Mouse (Mus musculus): ENCODE measurements around the gene Lrrn4. TPM values are rescaled to one million over a fixed set of nuclear protein-coding genes. Genes with fewer than 3 reads are reported as not detected.

The Lrrn4 gene
- polyA plus RNA-seq, 1 experiment from 2014 or later: 6.3 TPM

GRCm38 (mm10) chr2:132903498-132903897 is 22.8 kb upstream of the Lrrn4 start:
- H3K9me3 ChIP-seq (ENCODE audit: control insufficient read depth, low read length): no peaks in the 10 kb centered on the region
- no peaks in the 10 kb centered on the region for H3K27me3 ChIP-seq (ENCODE audit: control insufficient read depth, insufficient read depth, low read depth, low read length)
- 0 out of 2 replicates have a peak, but pooled peaks have one; percentile 49 for ATAC-seq (ENCODE audit: low read depth)
- 28% methylated on average over 3 of the region's 3 CpGs for WGBS
- no peak overlapping the region for H3K4me3 ChIP-seq (ENCODE audit: low read length)
- H3K4me2 ChIP-seq (ENCODE audit: low read depth, low read length): no peak overlapping the region
- no peak overlapping the region for H3K27ac ChIP-seq (ENCODE audit: low read length)
- no peak overlapping the region for H3K9ac ChIP-seq (ENCODE audit: low read length)
- no peaks in the 10 kb centered on the region for H3K36me3 ChIP-seq (ENCODE audit: control insufficient read depth, insufficient read depth, low read length)
- H3K4me1 ChIP-seq (replicated peaks; ENCODE audit: control insufficient read depth, insufficient read depth, low read length): no peaks in the 10 kb centered on the region

DNA sequence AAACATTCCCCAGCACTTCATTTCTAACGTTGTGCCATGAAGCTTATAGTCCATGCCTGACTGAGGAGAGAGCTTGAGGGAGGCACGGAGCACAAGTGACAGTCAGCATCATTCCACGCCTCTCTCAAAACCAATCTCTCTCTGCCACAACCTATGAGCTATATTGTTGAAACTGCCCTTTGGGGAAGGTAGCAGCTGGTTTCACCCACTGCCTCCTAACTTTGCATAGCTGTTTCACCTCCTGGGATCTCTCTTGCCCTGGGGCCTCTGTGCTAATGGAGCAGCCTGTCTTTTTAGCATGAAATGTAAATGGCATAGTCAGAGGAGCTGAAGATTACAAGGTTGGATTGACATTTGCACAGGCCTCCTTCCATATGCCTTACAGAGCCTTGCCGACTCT is 21.4 kb upstream of the Lrrn4 start:
- ATAC-seq (ENCODE audit: low read depth): no peak
- no peaks in the 10 kb centered on the region for H3K9me3 ChIP-seq (ENCODE audit: control insufficient read depth, low read length)
- no peak overlapping the region for H3K9ac ChIP-seq (ENCODE audit: low read length)
- no peaks in the 10 kb centered on the region for H3K36me3 ChIP-seq (ENCODE audit: control insufficient read depth, insufficient read depth, low read length)
- no peak overlapping the region for H3K4me3 ChIP-seq (ENCODE audit: low read length)
- no peak overlapping the region for H3K4me2 ChIP-seq (ENCODE audit: low read depth, low read length)
- H3K27ac ChIP-seq (ENCODE audit: low read length): no peak overlapping the region
- 46% methylated on average over 4 of the region's 4 CpGs for WGBS
- H3K27me3 ChIP-seq (ENCODE audit: control insufficient read depth, insufficient read depth, low read depth, low read length): no peaks in the 10 kb centered on the region
- H3K4me1 ChIP-seq (replicated peaks; ENCODE audit: control insufficient read depth, insufficient read depth, low read length): no peaks in the 10 kb centered on the region

- ATAC-seq (ENCODE audit: low read depth): no peak
- no peak overlapping the region for H3K4me2 ChIP-seq (ENCODE audit: low read depth, low read length)
- H3K9me3 ChIP-seq (ENCODE audit: control insufficient read depth, low read length): no peaks in the 10 kb centered on the region
- 58% methylated on average over 4 of the region's 4 CpGs for WGBS
- no peaks in the 10 kb centered on the region for H3K27me3 ChIP-seq (ENCODE audit: control insufficient read depth, insufficient read depth, low read depth, low read length)
- H3K4me3 ChIP-seq (ENCODE audit: low read length): no peak overlapping the region
- no peaks in the 10 kb centered on the region for H3K4me1 ChIP-seq (replicated peaks; ENCODE audit: control insufficient read depth, insufficient read depth, low read length)
- no peaks in the 10 kb centered on the region for H3K36me3 ChIP-seq (ENCODE audit: control insufficient read depth, insufficient read depth, low read length)
- H3K9ac ChIP-seq (ENCODE audit: low read length): no peak overlapping the region
- no peak overlapping the region for H3K27ac ChIP-seq (ENCODE audit: low read length)
Observed at GRCm38 (mm10) chr2:132901636-132902035, 20.9 kb upstream of the Lrrn4 start.

- Histone ChIP-seq H3K4me2 (ENCODE audit: low read depth, low read length) (no peak overlapping the region), H3K4me3 (ENCODE audit: low read length) (no peak overlapping the region), H3K27ac (ENCODE audit: low read length) (no peak overlapping the region), H3K9me3 (ENCODE audit: control insufficient read depth, low read length) (no peaks in the 10 kb centered on the region), H3K9ac (ENCODE audit: low read length) (no peak overlapping the region), H3K4me1 (replicated peaks; ENCODE audit: control insufficient read depth, insufficient read depth, low read length) (no peaks in the 10 kb centered on the region), H3K27me3 (ENCODE audit: control insufficient read depth, insufficient read depth, low read depth, low read length) (no peaks in the 10 kb centered on the region), H3K36me3 (ENCODE audit: control insufficient read depth, insufficient read depth, low read length) (no peaks in the 10 kb centered on the region)
- 71% methylated on average over 1 of the region's 1 CpGs for WGBS
- no peak for ATAC-seq (ENCODE audit: low read depth)
Observed at GRCm38 (mm10) chr2:132900596-132900995, 19.9 kb upstream of the Lrrn4 start.

- Histone ChIP-seq H3K4me2 (ENCODE audit: low read depth, low read length) (no peak overlapping the region), H3K9me3 (ENCODE audit: control insufficient read depth, low read length) (no peaks in the 10 kb centered on the region), H3K36me3 (ENCODE audit: control insufficient read depth, insufficient read depth, low read length) (no peaks in the 10 kb centered on the region), H3K27ac (ENCODE audit: low read length) (no peak overlapping the region), H3K4me3 (ENCODE audit: low read length) (no peak overlapping the region), H3K9ac (ENCODE audit: low read length) (no peak overlapping the region), H3K4me1 (replicated peaks; ENCODE audit: control insufficient read depth, insufficient read depth, low read length) (no peaks in the 10 kb centered on the region), H3K27me3 (ENCODE audit: control insufficient read depth, insufficient read depth, low read depth, low read length) (no peaks in the 10 kb centered on the region)
- WGBS: 36% methylated on average over 1 of the region's 1 CpGs
- ATAC-seq (ENCODE audit: low read depth): no peak
Observed at GRCm38 (mm10) chr2:132898211-132898610, 17.5 kb upstream of the Lrrn4 start.

DNA sequence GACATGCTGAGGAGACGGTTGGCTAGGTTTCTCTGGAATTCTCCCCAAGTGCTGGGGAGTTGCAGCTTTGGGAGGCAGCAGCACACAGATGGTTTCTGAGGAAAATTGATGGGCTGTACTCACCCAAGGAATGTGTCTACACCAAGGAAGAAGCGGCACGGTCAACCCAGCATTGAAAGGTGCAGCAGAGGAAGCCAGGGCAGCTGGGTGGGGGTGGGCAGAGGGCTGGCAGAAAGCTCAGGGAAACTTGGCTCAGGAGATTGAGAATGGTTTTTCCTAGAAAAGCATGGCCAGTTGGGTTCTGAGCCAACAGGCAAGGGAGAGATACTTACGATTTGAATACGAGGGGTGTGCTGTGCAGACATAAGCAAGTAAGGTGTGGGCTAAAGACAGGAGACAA is 13.1 kb upstream of the Lrrn4 start:
- peak; percentile 20; the same call in 1 of the 2 replicates for ATAC-seq (ENCODE audit: low read depth)
- Histone ChIP-seq H3K4me2 (ENCODE audit: low read depth, low read length) (no peak overlapping the region), H3K36me3 (ENCODE audit: control insufficient read depth, insufficient read depth, low read length) (no peaks in the 10 kb centered on the region), H3K4me3 (ENCODE audit: low read length) (no peak overlapping the region), H3K9ac (ENCODE audit: low read length) (no peak overlapping the region), H3K27ac (ENCODE audit: low read length) (no peak overlapping the region), H3K4me1 (replicated peaks; ENCODE audit: control insufficient read depth, insufficient read depth, low read length) (no peaks in the 10 kb centered on the region), H3K27me3 (ENCODE audit: control insufficient read depth, insufficient read depth, low read depth, low read length) (no peaks in the 10 kb centered on the region), H3K9me3 (ENCODE audit: control insufficient read depth, low read length) (no peaks in the 10 kb centered on the region)
- 71% methylated on average over 5 of the region's 5 CpGs for WGBS

DNA sequence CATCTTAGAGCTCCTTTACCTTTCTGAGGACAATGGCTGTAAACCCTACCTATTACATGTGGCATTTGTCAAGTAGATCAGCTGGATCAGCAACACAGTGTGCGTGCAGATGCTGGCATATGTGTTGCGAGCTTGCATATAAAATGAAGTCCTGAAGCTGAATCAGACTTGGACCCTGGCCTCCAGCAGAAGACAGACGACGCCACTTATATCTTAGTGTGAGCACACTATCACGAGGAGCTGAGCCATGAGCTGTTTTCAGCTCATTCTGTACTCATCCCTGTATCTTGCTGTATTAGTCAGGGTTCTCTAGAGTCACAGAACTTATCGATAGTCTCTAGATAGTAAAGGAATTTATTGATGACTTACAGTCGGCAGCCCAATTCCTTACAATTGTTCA is 4.6 kb upstream of the Lrrn4 start:
- H3K9ac ChIP-seq (ENCODE audit: low read length): no peak overlapping the region
- no peak for ATAC-seq (ENCODE audit: low read depth)
- H3K4me2 ChIP-seq (ENCODE audit: low read depth, low read length): no peak overlapping the region
- WGBS: 78% methylated on average over 6 of the region's 7 CpGs
- no peak overlapping the region for H3K4me3 ChIP-seq (ENCODE audit: low read length)
- no peak overlapping the region for H3K27ac ChIP-seq (ENCODE audit: low read length)
- no peaks in the 10 kb centered on the region for H3K4me1 ChIP-seq (replicated peaks; ENCODE audit: control insufficient read depth, insufficient read depth, low read length)
- peaks cover 3% of the 10 kb centered on the region; the same call in 1 of the 2 replicates for H3K27me3 ChIP-seq (ENCODE audit: control insufficient read depth, insufficient read depth, low read depth, low read length)
- no peaks in the 10 kb centered on the region for H3K36me3 ChIP-seq (ENCODE audit: control insufficient read depth, insufficient read depth, low read length)
- H3K9me3 ChIP-seq (ENCODE audit: control insufficient read depth, low read length): no peaks in the 10 kb centered on the region

- 31% methylated on average over 8 of the region's 8 CpGs for WGBS
- H3K4me3 ChIP-seq (ENCODE audit: low read length): no peak overlapping the region
- H3K27me3 ChIP-seq (ENCODE audit: control insufficient read depth, insufficient read depth, low read depth, low read length): peaks cover 9% of the 10 kb centered on the region; the same call in 1 of the 2 replicates
- H3K4me2 ChIP-seq (ENCODE audit: low read depth, low read length): no peak overlapping the region
- ATAC-seq (ENCODE audit: low read depth): peak; percentile 34; the same call in 1 of the 2 replicates
- H3K27ac ChIP-seq (ENCODE audit: low read length): no peak overlapping the region
- H3K36me3 ChIP-seq (ENCODE audit: control insufficient read depth, insufficient read depth, low read length): no peaks in the 10 kb centered on the region
- H3K9ac ChIP-seq (ENCODE audit: low read length): no peak overlapping the region
- no peaks in the 10 kb centered on the region for H3K9me3 ChIP-seq (ENCODE audit: control insufficient read depth, low read length)
- H3K4me1 ChIP-seq (replicated peaks; ENCODE audit: control insufficient read depth, insufficient read depth, low read length): peaks cover 5% of the 10 kb centered on the region; the same call in 1 of the 2 replicates
Observed at GRCm38 (mm10) chr2:132884303-132884967, 3.7 kb upstream of the Lrrn4 start.

GRCm38 (mm10) chr2:132879261-132880044 is 1.2 kb downstream of the Lrrn4 start:
- Histone ChIP-seq H3K4me1 (replicated peaks; ENCODE audit: control insufficient read depth, insufficient read depth, low read length) (peaks cover 9% of the 10 kb centered on the region; the same call in 1 of the 2 replicates), H3K4me3 (ENCODE audit: low read length) (peak overlapping the region; percentile 54), H3K9me3 (ENCODE audit: control insufficient read depth, low read length) (no peaks in the 10 kb centered on the region), H3K4me2 (ENCODE audit: low read depth, low read length) (peak overlapping the region; percentile 88), H3K9ac (ENCODE audit: low read length) (peak overlapping the region; percentile 46; the same call in 1 of the 2 replicates), H3K36me3 (ENCODE audit: control insufficient read depth, insufficient read depth, low read length) (no peaks in the 10 kb centered on the region), H3K27me3 (ENCODE audit: control insufficient read depth, insufficient read depth, low read depth, low read length) (peaks cover 28% of the 10 kb centered on the region), H3K27ac (ENCODE audit: low read length) (no peak overlapping the region)
- peak; percentile 79 for ATAC-seq (ENCODE audit: low read depth)
- under 1% methylated on average over 58 of the region's 58 CpGs for WGBS

All from lung, embryonic 16.5 days (tissue).